Mouse (Mus musculus): ENCODE results near the gene Unc13a. TPM values are rescaled to one million over a fixed set of nuclear protein-coding genes. Genes with fewer than 3 reads are reported as not detected.

Gene Unc13a
- polyA plus RNA-seq (2015; fragmentation: Nextera tagmentation; extraction: Ambion mirVana), result 22.4 and 23.1 TPM in 2 replicates

DNA sequence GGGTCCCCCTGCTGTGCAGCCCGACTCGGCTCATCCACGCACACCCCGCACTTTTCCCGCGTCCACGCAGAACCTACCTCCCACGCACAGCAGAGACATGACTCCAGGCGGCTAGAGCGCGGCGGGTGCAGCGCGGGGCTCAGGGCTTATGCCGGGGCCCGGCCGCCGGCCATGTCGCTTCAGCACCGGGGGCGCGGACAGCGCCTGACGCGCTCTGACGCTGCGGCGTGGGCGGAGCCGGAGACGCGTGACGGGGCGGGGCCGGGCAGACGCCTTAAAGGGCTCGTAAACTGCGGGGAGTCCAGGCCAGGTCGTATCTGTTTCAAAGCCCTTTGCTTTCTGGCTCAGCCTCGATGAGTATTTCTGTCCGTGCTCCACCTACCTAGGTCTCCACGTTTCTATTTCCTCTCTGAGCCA is at the start of gene Unc13a:
Gene Unc13a, minus strand, starts transcription at position 209 of the 417 bp plus-strand sequence.
- no peaks in the 10 kb centered on the region for H3K27me3 ChIP-seq (replicated peaks; ENCODE audit: control insufficient read depth, insufficient read depth, low read length)
- H3K4me2 ChIP-seq (ENCODE audit: low read length), result peak within 1 kb of the TSS; percentile 81
- peak within 1 kb of the TSS; percentile 84 for H3K9ac ChIP-seq (ENCODE audit: low read depth, low read length)
- H3K9me3 ChIP-seq (ENCODE audit: control insufficient read depth, low read length), result no peaks in the 10 kb centered on the region
- peak; percentile 73 for ATAC-seq
- peak within 1 kb of the TSS; percentile 92 for H3K4me3 ChIP-seq (ENCODE audit: low read length)
- no peaks in the 10 kb centered on the region for H3K36me3 ChIP-seq (ENCODE audit: control insufficient read depth, insufficient read depth, low read length)
- H3K4me1 ChIP-seq (ENCODE audit: control insufficient read depth, insufficient read depth, low read depth, low read length), result peaks cover 42% of the 10 kb centered on the region
- 0% methylated on average over 37 of the region's 42 CpGs for WGBS
- peak within 1 kb of the TSS; percentile 94 for H3K27ac ChIP-seq (ENCODE audit: low read depth, low read length)

DNA sequence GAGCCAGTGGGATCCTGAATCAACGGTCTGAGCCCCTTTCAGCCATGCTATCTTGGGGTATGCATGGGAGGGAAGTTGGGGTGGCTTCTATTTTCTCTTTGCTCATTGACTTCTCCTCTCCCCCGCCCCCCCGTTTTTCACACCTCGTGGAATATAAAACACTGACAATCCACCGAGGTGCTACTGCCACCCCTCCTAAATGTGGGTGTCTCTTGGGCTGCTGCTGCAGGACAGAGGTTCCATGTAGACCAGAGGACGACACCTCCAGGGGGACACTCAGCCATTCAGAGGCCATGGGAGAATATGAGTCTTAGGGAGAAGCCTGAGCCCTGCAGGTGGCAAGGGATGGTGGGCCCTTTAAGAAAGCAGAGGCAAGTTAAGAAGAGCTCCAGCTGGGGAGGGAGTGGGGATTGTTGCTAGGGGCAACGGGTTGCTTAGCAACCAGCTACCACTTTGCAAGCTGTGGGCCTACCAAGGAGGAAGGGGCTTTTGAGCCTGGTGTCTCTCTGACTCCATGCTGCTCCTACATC is 48.4 kb upstream of the Unc13a start:
- ATAC-seq, result peak; percentile 72
- Histone ChIP-seq H3K27ac (ENCODE audit: low read depth, low read length) (peak overlapping the region; percentile 72), H3K4me3 (ENCODE audit: low read length) (no peak overlapping the region), H3K9ac (ENCODE audit: low read depth, low read length) (peak overlapping the region; percentile 33; the same call in 1 of the 2 replicates), H3K4me2 (ENCODE audit: low read length) (peak overlapping the region; percentile 43), H3K27me3 (replicated peaks; ENCODE audit: control insufficient read depth, insufficient read depth, low read length) (no peaks in the 10 kb centered on the region), H3K4me1 (ENCODE audit: control insufficient read depth, insufficient read depth, low read depth, low read length) (peaks cover 50% of the 10 kb centered on the region), H3K36me3 (ENCODE audit: control insufficient read depth, insufficient read depth, low read length) (peaks cover 4% of the 10 kb centered on the region), H3K9me3 (ENCODE audit: control insufficient read depth, low read length) (no peaks in the 10 kb centered on the region)
- WGBS, result 20% methylated on average over 7 of the region's 7 CpGs

DNA sequence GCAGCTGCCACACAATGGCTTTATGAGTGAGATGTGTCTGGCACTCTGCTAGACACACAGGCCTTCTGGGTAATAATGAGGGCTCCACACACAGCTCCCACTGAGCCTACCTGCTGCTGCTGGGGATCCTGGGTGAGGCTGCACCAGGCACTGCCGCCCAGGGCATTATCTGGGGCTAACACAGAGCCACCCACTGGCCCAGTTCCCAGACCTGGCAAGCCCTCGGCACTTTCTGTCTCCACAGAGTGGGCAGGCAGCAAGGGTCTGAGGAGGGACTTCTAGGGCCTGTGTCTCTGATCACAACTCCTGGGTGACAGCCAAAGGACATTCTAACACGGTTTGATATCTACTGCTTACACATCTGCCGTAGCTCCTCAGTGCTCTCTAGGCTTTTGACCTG is 47.7 kb upstream of the Unc13a start:
- peaks cover 46% of the 10 kb centered on the region for H3K4me1 ChIP-seq (ENCODE audit: control insufficient read depth, insufficient read depth, low read depth, low read length)

DNA sequence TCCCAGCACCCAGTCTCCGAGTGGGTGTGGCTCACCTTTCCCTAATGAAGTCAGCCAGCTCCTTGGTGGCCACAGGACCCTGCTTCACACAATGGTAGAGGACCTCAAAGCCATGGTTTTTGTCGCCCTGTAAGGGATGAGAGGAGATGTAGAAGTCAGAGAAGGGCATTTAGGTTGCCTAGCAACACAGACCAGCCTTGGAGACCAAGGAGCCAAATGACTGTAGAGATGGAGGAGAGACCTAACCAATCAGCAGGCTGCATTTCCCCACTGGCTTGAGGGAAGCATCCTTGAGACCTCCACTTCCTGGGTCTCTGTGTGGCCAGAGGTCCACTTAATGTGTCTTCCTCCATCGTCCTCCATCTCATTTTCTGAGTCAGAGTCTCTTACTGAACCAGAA is 46.7 kb upstream of the Unc13a start:
- no peak overlapping the region for H3K9ac ChIP-seq (ENCODE audit: low read depth, low read length)
- no peak overlapping the region for H3K4me2 ChIP-seq (ENCODE audit: low read length)
- H3K4me3 ChIP-seq (ENCODE audit: low read length), result no peak overlapping the region
- H3K27ac ChIP-seq (ENCODE audit: low read depth, low read length), result no peak overlapping the region
- ATAC-seq, result peak; percentile 2; the same call in 1 of the 2 replicates
- peaks cover 16% of the 10 kb centered on the region for H3K36me3 ChIP-seq (ENCODE audit: control insufficient read depth, insufficient read depth, low read length)
- peaks cover 42% of the 10 kb centered on the region for H3K4me1 ChIP-seq (ENCODE audit: control insufficient read depth, insufficient read depth, low read depth, low read length)
- H3K9me3 ChIP-seq (ENCODE audit: control insufficient read depth, low read length), result no peaks in the 10 kb centered on the region
- 33% methylated on average over 3 of the region's 3 CpGs for WGBS
- H3K27me3 ChIP-seq (replicated peaks; ENCODE audit: control insufficient read depth, insufficient read depth, low read length), result no peaks in the 10 kb centered on the region

More for the DNA sequence above, 47.7 kb upstream of the Unc13a start:
- Histone ChIP-seq H3K36me3 (ENCODE audit: control insufficient read depth, insufficient read depth, low read length) (peaks cover 12% of the 10 kb centered on the region), H3K4me3 (ENCODE audit: low read length) (no peak overlapping the region), H3K27me3 (replicated peaks; ENCODE audit: control insufficient read depth, insufficient read depth, low read length) (no peaks in the 10 kb centered on the region), H3K4me2 (ENCODE audit: low read length) (no peak overlapping the region), H3K27ac (ENCODE audit: low read depth, low read length) (peak overlapping the region; percentile 65), H3K9me3 (ENCODE audit: control insufficient read depth, low read length) (no peaks in the 10 kb centered on the region), H3K9ac (ENCODE audit: low read depth, low read length) (peak overlapping the region; percentile 28; the same call in 1 of the 2 replicates)
- WGBS, result 28% methylated on average over 4 of the region's 4 CpGs
- ATAC-seq, result peak; percentile 61

DNA sequence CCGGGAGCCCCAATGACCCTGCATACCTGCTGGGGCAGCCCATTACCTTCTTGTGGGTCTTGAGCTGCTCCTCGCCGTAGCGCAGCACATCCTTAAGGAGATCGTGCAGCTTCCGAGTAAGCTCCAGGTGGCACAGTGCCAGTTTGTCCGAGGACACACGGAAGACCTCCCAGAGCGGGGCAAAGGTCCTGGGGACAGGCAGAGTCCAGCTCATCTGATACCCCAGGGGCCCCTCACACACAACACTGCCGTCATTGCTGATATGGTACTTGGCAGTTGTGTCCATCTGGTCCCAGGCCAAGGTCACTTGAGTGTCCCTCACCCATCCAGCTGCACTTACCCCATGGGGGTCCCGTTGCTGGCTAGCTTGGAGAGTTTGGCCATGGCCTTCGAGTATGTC is 45.5 kb upstream of the Unc13a start:
- no peak for ATAC-seq
- WGBS, result 84% methylated on average over 12 of the region's 12 CpGs
- no peak overlapping the region for H3K9ac ChIP-seq (ENCODE audit: low read depth, low read length)
- no peak overlapping the region for H3K27ac ChIP-seq (ENCODE audit: low read depth, low read length)
- no peaks in the 10 kb centered on the region for H3K27me3 ChIP-seq (replicated peaks; ENCODE audit: control insufficient read depth, insufficient read depth, low read length)
- no peak overlapping the region for H3K4me2 ChIP-seq (ENCODE audit: low read length)
- peaks cover 16% of the 10 kb centered on the region for H3K36me3 ChIP-seq (ENCODE audit: control insufficient read depth, insufficient read depth, low read length)
- peaks cover 38% of the 10 kb centered on the region for H3K4me1 ChIP-seq (ENCODE audit: control insufficient read depth, insufficient read depth, low read depth, low read length)
- no peak overlapping the region for H3K4me3 ChIP-seq (ENCODE audit: low read length)
- no peaks in the 10 kb centered on the region for H3K9me3 ChIP-seq (ENCODE audit: control insufficient read depth, low read length)

DNA sequence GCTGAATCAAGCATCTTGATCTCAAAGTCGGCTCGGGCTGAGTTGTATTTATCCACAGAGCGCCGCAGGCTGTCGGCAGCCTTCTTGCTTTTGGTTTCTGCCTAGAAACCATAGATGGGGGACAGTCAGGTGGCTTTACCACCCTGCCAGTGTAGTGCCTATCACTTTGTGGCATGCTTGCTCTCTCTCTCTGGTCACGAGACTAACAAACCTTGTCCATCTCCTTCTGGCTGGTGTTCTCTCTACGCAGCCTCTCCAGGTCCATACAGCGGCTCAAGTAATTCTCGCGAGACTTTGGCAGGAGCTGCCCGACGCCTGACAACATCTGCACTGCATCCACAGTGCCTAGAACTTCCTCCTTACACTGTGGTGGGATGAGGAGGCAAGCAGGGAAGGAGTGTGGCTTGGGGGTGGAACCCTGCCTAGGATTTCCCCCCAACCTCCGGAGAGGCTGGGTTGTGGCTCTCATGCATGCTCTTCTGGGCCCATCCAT is 45.0 kb upstream of the Unc13a start:
- H3K36me3 ChIP-seq (ENCODE audit: control insufficient read depth, insufficient read depth, low read length), result peaks cover 16% of the 10 kb centered on the region
- H3K27ac ChIP-seq (ENCODE audit: low read depth, low read length), result no peak overlapping the region
- no peaks in the 10 kb centered on the region for H3K9me3 ChIP-seq (ENCODE audit: control insufficient read depth, low read length)
- peaks cover 36% of the 10 kb centered on the region for H3K4me1 ChIP-seq (ENCODE audit: control insufficient read depth, insufficient read depth, low read depth, low read length)
- 88% methylated on average over 13 of the region's 13 CpGs for WGBS
- no peak overlapping the region for H3K9ac ChIP-seq (ENCODE audit: low read depth, low read length)
- H3K27me3 ChIP-seq (replicated peaks; ENCODE audit: control insufficient read depth, insufficient read depth, low read length), result no peaks in the 10 kb centered on the region
- no peak overlapping the region for H3K4me3 ChIP-seq (ENCODE audit: low read length)
- H3K4me2 ChIP-seq (ENCODE audit: low read length), result no peak overlapping the region
- no peak for ATAC-seq

DNA sequence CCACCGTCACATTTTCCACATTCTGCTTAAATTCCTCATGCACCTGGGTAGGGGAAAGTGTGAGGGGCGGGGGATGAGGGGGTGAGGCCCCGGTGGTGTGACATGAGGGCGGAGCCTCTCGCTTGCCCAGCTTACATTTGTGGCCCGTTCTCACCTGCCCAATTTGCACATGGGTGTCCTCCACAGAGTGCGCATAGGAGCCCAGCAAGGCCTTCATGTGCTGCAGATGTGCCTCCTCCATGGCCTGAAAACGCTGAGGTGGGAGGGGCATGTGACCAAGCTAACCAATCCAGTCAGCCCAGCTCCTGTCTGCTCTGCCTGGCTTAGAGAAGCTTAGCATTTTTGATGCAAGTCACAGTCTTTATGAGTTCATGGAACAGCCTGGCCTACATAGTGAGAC is 44.0 kb upstream of the Unc13a start:
- no peaks in the 10 kb centered on the region for H3K27me3 ChIP-seq (replicated peaks; ENCODE audit: control insufficient read depth, insufficient read depth, low read length)
- 59% methylated on average over 8 of the region's 8 CpGs for WGBS
- H3K9me3 ChIP-seq (ENCODE audit: control insufficient read depth, low read length), result no peaks in the 10 kb centered on the region
- no peak overlapping the region for H3K9ac ChIP-seq (ENCODE audit: low read depth, low read length)
- H3K4me1 ChIP-seq (ENCODE audit: control insufficient read depth, insufficient read depth, low read depth, low read length), result peaks cover 26% of the 10 kb centered on the region
- no peak overlapping the region for H3K4me3 ChIP-seq (ENCODE audit: low read length)
- no peak for ATAC-seq
- peaks cover 16% of the 10 kb centered on the region for H3K36me3 ChIP-seq (ENCODE audit: control insufficient read depth, insufficient read depth, low read length)
- H3K27ac ChIP-seq (ENCODE audit: low read depth, low read length), result no peak overlapping the region
- no peak overlapping the region for H3K4me2 ChIP-seq (ENCODE audit: low read length)

DNA sequence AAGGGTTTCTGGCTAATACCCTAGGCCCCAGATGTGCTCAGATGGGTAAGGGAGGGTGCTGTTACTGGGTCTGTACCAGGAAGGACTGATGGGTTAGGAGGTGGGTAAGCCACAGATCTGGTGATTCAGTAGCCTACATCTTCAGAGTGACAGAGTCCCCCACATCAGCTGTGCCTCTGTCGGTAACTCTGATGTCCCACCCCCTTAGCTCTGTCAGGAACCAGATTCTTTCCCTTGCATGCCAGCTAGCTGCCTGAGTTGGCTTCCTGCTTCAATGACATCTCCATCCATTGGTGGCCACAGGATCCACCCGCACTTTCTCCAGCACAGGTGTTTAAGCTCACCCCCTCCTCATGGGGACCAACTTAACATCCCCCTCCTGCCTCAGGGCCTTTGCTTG is 40.0 kb upstream of the Unc13a start:
- Histone ChIP-seq H3K27ac (ENCODE audit: low read depth, low read length) (no peak overlapping the region), H3K27me3 (replicated peaks; ENCODE audit: control insufficient read depth, insufficient read depth, low read length) (no peaks in the 10 kb centered on the region), H3K4me2 (ENCODE audit: low read length) (no peak overlapping the region), H3K4me1 (ENCODE audit: control insufficient read depth, insufficient read depth, low read depth, low read length) (peaks cover 4% of the 10 kb centered on the region), H3K4me3 (ENCODE audit: low read length) (no peak overlapping the region), H3K36me3 (ENCODE audit: control insufficient read depth, insufficient read depth, low read length) (peaks cover 20% of the 10 kb centered on the region), H3K9ac (ENCODE audit: low read depth, low read length) (no peak overlapping the region), H3K9me3 (ENCODE audit: control insufficient read depth, low read length) (no peaks in the 10 kb centered on the region)
- ATAC-seq, result no peak
- WGBS, result 79% methylated on average over 2 of the region's 2 CpGs

DNA sequence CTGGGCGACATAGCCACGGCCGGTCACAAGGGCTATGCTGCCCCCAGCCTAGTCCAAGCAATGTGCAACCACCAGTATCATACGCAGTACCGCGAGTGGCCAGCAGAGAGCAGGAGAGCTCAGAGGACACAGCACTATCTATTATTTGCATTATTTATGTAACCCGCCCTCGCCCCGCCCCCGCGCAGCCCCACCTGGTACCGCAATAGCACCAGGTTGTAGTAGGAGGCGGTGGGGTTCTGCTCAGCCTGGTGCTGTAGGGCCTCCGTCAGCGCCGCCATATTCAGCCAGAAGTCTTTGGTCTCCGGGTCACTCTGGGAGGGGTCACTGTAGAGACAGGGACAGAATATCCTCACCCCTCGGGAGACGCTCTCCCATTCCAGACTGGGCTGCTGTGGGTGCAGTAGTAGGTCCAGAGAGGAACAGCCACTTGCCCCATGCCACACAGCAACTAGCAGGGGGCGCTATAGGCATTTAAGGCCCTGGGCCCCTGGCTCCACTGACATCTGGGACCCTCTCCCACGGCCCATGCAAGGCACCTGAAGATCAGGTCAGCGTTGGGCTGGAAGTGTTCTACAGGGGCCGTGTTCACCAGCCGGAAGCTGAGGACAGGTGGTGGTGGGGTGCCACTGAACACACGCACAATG is 38.4 kb upstream of the Unc13a start:
- 19% methylated on average over 25 of the region's 25 CpGs for WGBS
- peak; percentile 68 for ATAC-seq
- peaks cover 15% of the 10 kb centered on the region; the same call in 1 of the 2 replicates for H3K36me3 ChIP-seq (ENCODE audit: control insufficient read depth, insufficient read depth, low read length)
- H3K4me2 ChIP-seq (ENCODE audit: low read length), result peak overlapping the region; percentile 51
- H3K9ac ChIP-seq (ENCODE audit: low read depth, low read length), result no peak overlapping the region; the same call in none of the 2 replicates
- H3K4me3 ChIP-seq (ENCODE audit: low read length), result peak overlapping the region; percentile 18; the same call in 1 of the 2 replicates
- no peaks in the 10 kb centered on the region for H3K9me3 ChIP-seq (ENCODE audit: control insufficient read depth, low read length)
- H3K27ac ChIP-seq (ENCODE audit: low read depth, low read length), result no peak overlapping the region
- H3K4me1 ChIP-seq (ENCODE audit: control insufficient read depth, insufficient read depth, low read depth, low read length), result peaks cover 4% of the 10 kb centered on the region
- peaks cover 2% of the 10 kb centered on the region for H3K27me3 ChIP-seq (replicated peaks; ENCODE audit: control insufficient read depth, insufficient read depth, low read length)

Data from hindbrain, embryonic 16.5 days (tissue).